Mouse (Mus musculus) bone marrow, adult 2 months (tissue): ENCODE results near the gene Gabbr2. TPM values are rescaled to one million over a fixed set of nuclear protein-coding genes. Genes with fewer than 3 reads are reported as not detected.

Experiments
- H3K27ac ChIP-seq: fragments of 200-500 bp; 2 replicates; pipeline ENCODE4 v1.5.1; 2012; ENCODE audit warnings: low read depth, mild to moderate bottlenecking, control low read depth, inconsistent platforms, low read length; ENCODE audit not compliant: control insufficient read depth, poor library complexity, insufficient read depth
- H3K4me1 ChIP-seq: fragments of 200-500 bp; 2 replicates; pipeline ENCODE4 v1.6.1; 2011; ENCODE audit warnings: low read length; ENCODE audit not compliant: control insufficient read depth, insufficient read depth
- H3K4me3 ChIP-seq: fragments of 200-500 bp; replicated peaks from 2 replicates; pipeline ENCODE3; 2011; ENCODE audit warnings: mild to moderate bottlenecking, low read depth, low read length, control low read depth; ENCODE audit not compliant: control insufficient read depth
- CTCF ChIP-seq: fragments of 200-500 bp; IDR thresholded peaks from 2 replicates; pipeline ENCODE4 v1.5.1; 2011; ENCODE audit warnings: low read length, control low read depth; ENCODE audit not compliant: control insufficient read depth, insufficient read depth
- POLR2A ChIP-seq: fragments of 200-500 bp; IDR thresholded peaks from 2 replicates; pipeline ENCODE4 v1.6.1; 2011; ENCODE audit warnings: low read depth, mild to moderate bottlenecking, control low read depth, low read length, borderline replicate concordance; ENCODE audit not compliant: control insufficient read depth
- WGBS: fragments of 180-500 bp; shearing (Covaris S2); methylation state at CpG from one replicate; pipeline ENCODE4 v1.1.7; 2018; 5-methylcytosine and 5-hydroxymethylcytosine counted together
- polyA plus RNA-seq: library from polyadenylated mRNA; stranded (reverse); fragments of >200 nt; gene quantifications from 2 replicates; pipeline ENCODE4 v1.2.4, GENCODE M21; 2011; ENCODE audit warnings: low replicate concordance; ENCODE audit not compliant: missing spikeins, insufficient read depth, insufficient read length

The Gabbr2 gene
- polyA plus RNA-seq: 1.1 TPM in 1 of 2 replicates, not detected in the other

- Histone ChIP-seq H3K27ac (no peak within 1 kb of the TSS), H3K4me1 (no peaks in the 10 kb centered on the region), H3K4me3 (no peak within 1 kb of the TSS)
- 8% methylated on average over 127 of the region's 134 CpGs for WGBS
- no peak for TF ChIP-seq POLR2A
- no peak for TF ChIP-seq CTCF
These were observed at the start of gene Gabbr2 for GRCm38 (mm10) chr4:46991016-46991958. Gabbr2 (minus strand) TSS chr4:46991873.

DNA sequence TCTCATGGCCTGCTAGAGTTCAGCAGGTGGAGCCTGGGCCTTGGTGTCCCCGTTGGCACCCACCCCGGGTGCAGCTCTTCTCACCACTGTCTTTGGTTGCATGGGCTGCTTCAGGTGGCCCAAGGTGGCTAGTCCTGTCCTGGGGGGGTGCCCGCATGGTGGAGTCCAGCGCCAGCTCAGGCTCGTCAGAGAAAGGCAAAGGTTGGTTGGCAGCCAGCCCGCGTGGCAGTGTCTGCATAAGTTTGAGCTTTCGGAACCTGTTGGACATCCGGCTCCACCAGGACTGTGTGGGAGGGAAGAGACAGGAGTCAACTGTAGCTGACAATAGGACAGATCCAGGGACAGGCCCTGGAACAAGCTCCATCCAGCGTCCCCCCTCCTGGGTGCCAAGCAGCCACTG is 47.9 kb upstream of the Gabbr2 start:
- Histone ChIP-seq H3K4me3 (no peak overlapping the region), H3K27ac (no peak overlapping the region), H3K4me1 (no peaks in the 10 kb centered on the region)
- TF ChIP-seq CTCF: no peak
- no peak for TF ChIP-seq POLR2A
- WGBS: 85% methylated on average over 10 of the region's 10 CpGs

GRCm38 (mm10) chr4:47037321-47037657 is 45.6 kb upstream of the Gabbr2 start:
- TF ChIP-seq CTCF: peak; percentile 99
- TF ChIP-seq POLR2A: no peak
- H3K4me1 ChIP-seq: no peaks in the 10 kb centered on the region
- 9% methylated on average over 5 of the region's 5 CpGs for WGBS
- H3K27ac ChIP-seq: no peak overlapping the region
- H3K4me3 ChIP-seq: no peak overlapping the region

GRCm38 (mm10) chr4:47036486-47037320 is 45.0 kb upstream of the Gabbr2 start:
- Histone ChIP-seq H3K4me1 (no peaks in the 10 kb centered on the region), H3K4me3 (no peak overlapping the region), H3K27ac (no peak overlapping the region)
- WGBS: 68% methylated on average over 13 of the region's 13 CpGs
- TF ChIP-seq CTCF (no peak), POLR2A (no peak)

DNA sequence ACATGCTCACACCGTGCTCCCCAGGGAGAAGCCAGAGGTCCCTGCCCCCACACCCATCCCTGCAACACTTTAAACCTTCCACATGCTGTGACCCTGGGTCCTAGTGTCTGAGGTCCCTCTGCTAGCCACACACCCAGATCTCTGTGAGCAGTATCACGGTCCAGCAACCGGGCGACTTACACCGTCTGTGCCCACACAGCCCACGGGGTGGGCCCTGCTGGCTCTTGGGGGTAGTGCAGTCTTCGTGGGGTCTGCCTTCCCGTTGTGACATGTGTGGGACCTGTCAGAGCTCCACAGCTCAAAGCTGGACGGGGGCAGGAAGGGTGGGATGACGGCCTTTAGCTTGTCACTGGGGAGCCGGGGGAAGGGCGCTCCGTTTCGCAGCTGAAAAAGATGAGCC is 43.9 kb upstream of the Gabbr2 start:
- TF ChIP-seq CTCF: no peak
- WGBS: 83% methylated on average over 14 of the region's 14 CpGs
- no peak overlapping the region for H3K27ac ChIP-seq
- no peak overlapping the region for H3K4me3 ChIP-seq
- H3K4me1 ChIP-seq: no peaks in the 10 kb centered on the region

DNA sequence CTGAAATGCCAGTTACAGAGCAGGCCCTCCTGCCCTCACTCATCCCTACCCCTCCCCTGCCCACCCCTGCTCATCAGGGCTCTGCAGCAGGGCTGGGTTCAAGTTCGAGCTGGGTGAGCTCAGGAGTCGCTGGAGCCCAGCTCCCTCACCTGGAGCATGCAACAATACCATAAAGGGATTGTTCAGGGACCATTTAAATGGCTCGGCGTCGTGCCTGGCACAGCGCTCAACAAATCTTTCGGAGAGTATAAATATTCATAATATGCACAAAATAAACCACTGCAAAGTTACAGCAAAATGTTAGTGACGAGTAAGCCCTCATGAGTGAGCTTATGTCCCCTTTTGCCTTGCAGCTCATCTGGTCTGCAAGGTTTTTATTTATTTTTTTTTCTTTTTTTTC is 40.5 kb upstream of the Gabbr2 start:
- 81% methylated on average over 8 of the region's 8 CpGs for WGBS
- no peak overlapping the region for H3K4me3 ChIP-seq
- H3K4me1 ChIP-seq: no peaks in the 10 kb centered on the region
- H3K27ac ChIP-seq: no peak overlapping the region
- TF ChIP-seq POLR2A (no peak), CTCF (no peak)

DNA sequence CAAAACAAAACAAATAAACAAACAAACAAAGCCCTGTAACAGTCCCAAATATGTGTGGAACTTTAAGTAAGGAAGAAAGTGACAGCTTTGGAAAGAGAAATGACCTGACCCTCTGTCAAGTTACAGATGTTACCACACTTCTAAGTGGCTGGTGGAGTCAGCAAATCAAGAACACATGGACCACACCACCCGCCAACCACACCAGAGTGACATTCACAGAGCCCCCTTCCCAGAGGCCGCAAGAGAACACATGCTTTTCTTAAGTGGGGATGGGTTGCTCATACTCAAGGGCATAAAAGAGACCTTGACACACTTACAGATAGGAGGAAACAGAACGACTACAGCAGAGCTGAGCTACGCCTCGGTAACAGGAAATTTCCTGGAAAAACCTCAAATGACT is 37.1 kb upstream of the Gabbr2 start:
- WGBS: 77% methylated on average over 5 of the region's 5 CpGs
- Histone ChIP-seq H3K4me1 (peaks cover 2% of the 10 kb centered on the region; the same call in 1 of the 2 replicates), H3K27ac (no peak overlapping the region), H3K4me3 (no peak overlapping the region)
- TF ChIP-seq CTCF: no peak
- no peak for TF ChIP-seq POLR2A

- 85% methylated on average over 6 of the region's 6 CpGs for WGBS
- H3K27ac ChIP-seq: no peak overlapping the region
- no peak for TF ChIP-seq CTCF
- TF ChIP-seq POLR2A: no peak
- H3K4me3 ChIP-seq: no peak overlapping the region
- peaks cover 12% of the 10 kb centered on the region; the same call in 1 of the 2 replicates for H3K4me1 ChIP-seq
These were observed 32.3 kb upstream of the Gabbr2 start for GRCm38 (mm10) chr4:47023949-47024348.
